Mouse (Mus musculus) E14TG2a.4 (cell line): ENCODE results near the gene Gpr35.

ENCODE experiments used
- CTCF ChIP-seq: conservative IDR thresholded peaks from 2 replicates; pipeline ENCODE4 v1.5.1; 2014; ENCODE audit warnings: low read length
- NANOG ChIP-seq: IDR thresholded peaks from 2 replicates; pipeline ENCODE4 v1.6.1; 2014; ENCODE audit warnings: borderline replicate concordance, low read length, mixed read lengths
- POU5F1 ChIP-seq: IDR thresholded peaks from 2 replicates; pipeline ENCODE4 v1.6.1; 2014; ENCODE audit warnings: low read length, borderline replicate concordance

GRCm38 (mm10) chr1:92979073-92979602 lies 28.5 kb downstream of the Gpr35 start:
- TF ChIP-seq CTCF (no peak), POU5F1 (no peak), NANOG (no peak)
